Mouse (Mus musculus): ENCODE results near the gene Tssk3. TPM values are rescaled to one million over a fixed set of nuclear protein-coding genes. Genes with fewer than 3 reads are reported as not detected.

Tssk3 gene
- total and polyA plus RNA-seq, 3 experiments, result 0.13 TPM; not detected in 2

DNA sequence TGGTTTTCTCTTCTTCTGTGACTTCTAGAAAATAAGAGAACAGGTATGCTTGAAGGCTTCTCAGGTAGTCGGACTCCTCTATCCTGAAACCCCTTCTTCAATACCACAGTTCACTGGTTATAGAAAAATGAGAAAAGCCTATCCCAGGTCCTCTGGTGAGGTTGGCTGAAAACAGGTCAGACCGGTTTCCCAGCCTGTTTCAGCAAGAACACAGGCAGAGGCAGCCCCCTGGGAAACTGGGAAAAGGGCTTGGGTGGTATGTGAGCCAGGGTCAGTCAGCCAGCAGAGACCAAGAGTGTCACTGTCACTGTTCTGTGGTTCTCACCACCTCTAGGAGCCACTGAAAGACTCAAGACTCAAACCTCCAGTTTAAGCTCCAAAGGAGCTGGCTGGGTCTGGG is 26.1 kb upstream of the Tssk3 start:
- Histone ChIP-seq H3K27me3 (replicated peaks) (no peaks in the 10 kb centered on the region), H3K9ac (ENCODE audit: insufficient read depth, low read depth) (no peak overlapping the region), H3K4me3 (replicated peaks in 1 of 3; ENCODE audit: low read depth in 2 of 3, low read length in 2 of 3, poor library complexity in 1 of 3) (no peak overlapping the region), H3K4me1 (ENCODE audit: control insufficient read depth in 1 of 2, insufficient read depth in 2 of 2) (peaks cover 10 to 43% of the 10 kb centered on the region in 2 experiments), H3K27ac (ENCODE audit: insufficient read depth, low read depth) (no peak overlapping the region), H3K36me3 (replicated peaks in 1 of 2; ENCODE audit: control insufficient read depth in 1 of 2, insufficient read depth in 1 of 2, low read length in 1 of 2) (peaks cover 52 to 54% of the 10 kb centered on the region in 2 experiments), H3K4me2 (ENCODE audit: insufficient read depth, low read depth, poor library complexity, severe bottlenecking) (no peak overlapping the region), H3K79me2 (replicated peaks; ENCODE audit: control insufficient read depth, extremely low read depth, insufficient read depth, poor library complexity, severe bottlenecking) (peaks cover 14% of the 10 kb centered on the region), H3K9me3 (replicated peaks; ENCODE audit: low read length) (no peaks in the 10 kb centered on the region)
- dilution Hi-C loops (cut with MboI; ENCODE audit: extremely low pct_ligation_motif_present, extremely low pct_unique_long_range_greater_than_20kb, low sequenced_read_pairs) (no loop called here), in situ Hi-C loops (cut with MboI; ENCODE audit: low pct_ligation_motif_present, low pct_unique_long_range_greater_than_20kb, low sequenced_read_pairs) (no loop called here)
- DNase-seq (ENCODE audit: extremely low read depth), result no peak
- TF ChIP-seq IRF4 (IDR thresholded peaks at IDR 0.05; ENCODE audit: low read depth, low read length) (no peak), ZKSCAN1 (IDR thresholded peaks at IDR 0.05; ENCODE audit: borderline replicate concordance, low read depth, low read length) (no peak), KAT2A (IDR thresholded peaks at IDR 0.05; ENCODE audit: insufficient replicate concordance, low read length) (no peak), NELFE (IDR thresholded peaks at IDR 0.05; ENCODE audit: low read depth, low read length) (no peak), ZMIZ1 (IDR thresholded peaks at IDR 0.05; ENCODE audit: low read depth, low read length) (no peak), MAZ (IDR thresholded peaks at IDR 0.05; ENCODE audit: low read depth, low read length) (no peak), EP300 (IDR thresholded peaks at IDR 0.05; ENCODE audit: low read length) (no peak), SMC3 (IDR thresholded peaks at IDR 0.05; ENCODE audit: low read depth, low read length) (no peak), MYC (IDR thresholded peaks at IDR 0.05; ENCODE audit: low read depth, low read length) (no peak), BHLHE40 (IDR thresholded peaks at IDR 0.05; ENCODE audit: low read depth, low read length) (no peak), POLR2AphosphoS2 (IDR thresholded peaks at IDR 0.05; ENCODE audit: low read depth, low read length) (no peak), HCFC1 (IDR thresholded peaks at IDR 0.05; ENCODE audit: low read depth, low read length) (no peak), MEF2A (IDR thresholded peaks at IDR 0.05; ENCODE audit: borderline replicate concordance, low read depth, low read length) (no peak), JUND (conservative IDR thresholded peaks at IDR 0.05; ENCODE audit: low read depth, low read length) (no peak), ELF1 (IDR thresholded peaks at IDR 0.05; ENCODE audit: low read depth, low read length) (no peak), MAX (IDR thresholded peaks at IDR 0.05; ENCODE audit: low read length) (no peak)

DNA sequence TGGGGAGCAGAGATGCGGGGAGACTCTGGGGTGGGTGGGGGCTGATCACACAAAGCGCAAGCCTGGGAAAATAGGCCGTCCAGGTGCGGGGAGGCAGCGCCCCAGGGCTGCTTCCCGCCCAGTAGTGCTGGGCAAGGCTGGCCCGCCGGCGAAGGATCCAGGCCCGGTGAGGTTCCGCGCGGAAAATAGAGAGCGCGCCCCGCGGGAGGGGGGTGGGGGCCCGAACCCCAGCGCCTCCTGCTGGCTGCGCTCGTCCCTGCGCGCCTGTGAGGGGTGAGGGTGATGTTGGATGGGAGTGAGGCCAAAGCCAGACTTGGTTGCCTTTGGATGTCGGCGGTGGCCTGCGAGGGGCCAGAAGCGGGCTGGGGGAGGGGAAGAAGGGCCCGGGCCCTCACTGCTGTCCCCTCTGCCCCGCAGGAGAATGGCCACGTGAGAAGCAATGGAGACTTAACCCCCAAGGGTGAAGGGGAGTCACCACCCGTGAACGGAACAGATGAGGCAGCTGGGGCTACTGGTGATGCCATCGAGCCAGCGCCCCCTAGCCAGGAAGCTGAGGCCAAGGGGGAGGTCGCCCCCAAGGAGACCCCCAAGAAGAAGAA is 23.6 kb upstream of the Tssk3 start:
- Histone ChIP-seq H3K4me3 (replicated peaks in 1 of 3; ENCODE audit: low read depth in 2 of 3, low read length in 2 of 3, poor library complexity in 1 of 3) (peak overlapping the region; percentile 66 to 97 (median 83)), H3K27ac (ENCODE audit: insufficient read depth, low read depth) (peak overlapping the region; percentile 51), H3K4me2 (ENCODE audit: insufficient read depth, low read depth, poor library complexity, severe bottlenecking) (peak overlapping the region; percentile 79), H3K9me3 (replicated peaks; ENCODE audit: low read length) (no peaks in the 10 kb centered on the region), H3K79me2 (replicated peaks; ENCODE audit: control insufficient read depth, extremely low read depth, insufficient read depth, poor library complexity, severe bottlenecking) (peaks cover 14% of the 10 kb centered on the region), H3K27me3 (replicated peaks) (peaks cover 4% of the 10 kb centered on the region), H3K9ac (ENCODE audit: insufficient read depth, low read depth) (peak overlapping the region; percentile 99), H3K4me1 (ENCODE audit: control insufficient read depth in 1 of 2, insufficient read depth in 2 of 2) (peaks cover 10 to 43% of the 10 kb centered on the region in 2 experiments), H3K36me3 (replicated peaks in 1 of 2; ENCODE audit: control insufficient read depth in 1 of 2, insufficient read depth in 1 of 2, low read length in 1 of 2) (peaks cover 29 to 30% of the 10 kb centered on the region in 2 experiments)
- dilution Hi-C loops (cut with MboI; ENCODE audit: extremely low pct_ligation_motif_present, extremely low pct_unique_long_range_greater_than_20kb, low sequenced_read_pairs), result no loop called here
- peak; percentile 58 for DNase-seq (ENCODE audit: extremely low read depth)
- in situ Hi-C loops (cut with MboI; ENCODE audit: low pct_ligation_motif_present, low pct_unique_long_range_greater_than_20kb, low sequenced_read_pairs), result no loop called here
- TF ChIP-seq POLR2A (IDR thresholded peaks at IDR 0.05; ENCODE audit: low read depth, low read length) (no peak), UBTF (IDR thresholded peaks at IDR 0.05; ENCODE audit: low read depth, low read length) (peak; percentile 72; the same call in 1 of the 2 replicates), E2F4 (IDR thresholded peaks at IDR 0.05; ENCODE audit: insufficient replicate concordance, low read depth, low read length) (no peak), TBP (conservative IDR thresholded peaks at IDR 0.05; ENCODE audit: low read depth, low read length) (no peak), NRF1 (IDR thresholded peaks at IDR 0.05; ENCODE audit: low read depth, low read length) (0 out of 2 replicates have a peak, but pooled peaks have one; percentile 26), USF2 (conservative IDR thresholded peaks at IDR 0.05; ENCODE audit: low read depth, low read length) (no peak), RAD21 (IDR thresholded peaks at IDR 0.05; ENCODE audit: low read depth, low read length) (peak; percentile 42), MAFK (IDR thresholded peaks at IDR 0.05; ENCODE audit: insufficient replicate concordance, low read length) (no peak), USF1 (IDR thresholded peaks at IDR 0.05; ENCODE audit: low read depth, low read length) (no peak), ZC3H11A (IDR thresholded peaks at IDR 0.05; ENCODE audit: low read depth, low read length) (no peak), ETS1 (conservative IDR thresholded peaks at IDR 0.05; ENCODE audit: low read depth, low read length) (no peak; the same call in 1 of the 2 replicates), POLR2AphosphoS2 (IDR thresholded peaks at IDR 0.05; ENCODE audit: low read depth, low read length) (no peak), JUND (conservative IDR thresholded peaks at IDR 0.05; ENCODE audit: low read depth, low read length) (no peak), MAZ (IDR thresholded peaks at IDR 0.05; ENCODE audit: low read depth, low read length) (peak; percentile 96), CHD1 (IDR thresholded peaks at IDR 0.05; ENCODE audit: low read depth, low read length) (no peak), MXI1 (IDR thresholded peaks at IDR 0.05; ENCODE audit: low read depth, low read length) (peak; percentile 83), KAT2A (IDR thresholded peaks at IDR 0.05; ENCODE audit: insufficient replicate concordance, low read length) (no peak), CTCF (conservative IDR thresholded peaks at IDR 0.05 in 1 of 2, IDR thresholded peaks at IDR 0.05 in 1 of 2; ENCODE audit: low read depth in 2 of 2, low read length in 2 of 2) (peak in 1 of 2 experiments; percentile 85; a peak in 2 of 4 replicates), GABPA (IDR thresholded peaks at IDR 0.05; ENCODE audit: insufficient replicate concordance, low read depth, low read length) (no peak), EP300 (IDR thresholded peaks at IDR 0.05; ENCODE audit: low read length) (no peak), MAX (IDR thresholded peaks at IDR 0.05; ENCODE audit: low read length) (no peak), NELFE (IDR thresholded peaks at IDR 0.05; ENCODE audit: low read depth, low read length) (no peak), PAX5 (IDR thresholded peaks at IDR 0.05; ENCODE audit: low read length) (no peak)
